Mouse (Mus musculus) cerebellum, postnatal 4 days (tissue): Measurements from ENCODE around the gene Gm10665.
"Not testable (repeated sequence)": the region's sequence is repeated elsewhere in the genome, so short reads cannot be mapped to it uniquely, and the experiment has no call there.

Experiments
- DNase-seq, 2 experiments: peaks; one replicate each; pipeline ENCODE4 v3.0.0; 2022; ENCODE audit warnings: low spot score in 2 of 2, mixed read lengths in 1 of 2

Gene Gm10665

DNA sequence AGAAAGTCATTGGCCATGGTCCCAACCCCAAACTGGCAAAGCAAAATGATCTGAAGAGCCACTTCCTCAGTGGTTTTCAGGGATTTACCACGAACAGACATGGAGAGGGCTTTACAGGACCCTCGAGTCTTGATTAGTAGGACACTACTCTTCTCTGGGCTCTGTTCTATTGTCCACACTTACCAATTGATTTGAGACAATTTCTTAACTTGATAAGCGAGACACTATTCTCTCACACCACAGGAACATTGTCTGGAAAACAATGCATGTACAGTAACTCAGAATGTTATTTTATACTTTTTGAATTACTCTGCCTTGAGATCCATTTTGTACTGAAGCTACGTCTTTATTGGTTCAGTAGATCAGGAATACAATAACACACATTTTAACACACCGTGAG is at the start of gene Gm10665:
TSS of gene Gm10665 (minus strand) at position 101 of the 400 bp plus-strand sequence.
- DNase-seq = not testable (repeated sequence)

DNA sequence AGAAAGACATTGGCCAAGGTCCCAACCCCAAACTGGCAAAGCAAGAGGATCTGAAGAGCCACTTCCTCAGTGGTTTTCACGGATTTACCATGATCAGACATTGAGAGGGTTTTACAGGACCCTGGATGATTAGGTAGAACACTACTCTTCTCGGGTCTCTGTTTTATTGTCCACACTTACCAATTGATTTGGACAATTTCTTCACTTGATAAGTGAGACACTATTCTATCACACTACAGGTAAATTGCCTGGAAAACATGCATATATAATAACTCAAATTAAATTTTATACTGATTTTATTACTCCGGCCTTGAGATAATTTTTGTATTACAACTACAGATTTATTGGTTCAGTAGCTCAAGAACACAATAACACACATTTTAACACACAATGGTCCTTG is 35.7 kb upstream of the Gm10665 start, which contains the start of gene Vmn1r151:
TSS of gene Vmn1r151 (minus strand) at position 101 of the 400 bp plus-strand sequence.
- not testable (repeated sequence) for DNase-seq

DNA sequence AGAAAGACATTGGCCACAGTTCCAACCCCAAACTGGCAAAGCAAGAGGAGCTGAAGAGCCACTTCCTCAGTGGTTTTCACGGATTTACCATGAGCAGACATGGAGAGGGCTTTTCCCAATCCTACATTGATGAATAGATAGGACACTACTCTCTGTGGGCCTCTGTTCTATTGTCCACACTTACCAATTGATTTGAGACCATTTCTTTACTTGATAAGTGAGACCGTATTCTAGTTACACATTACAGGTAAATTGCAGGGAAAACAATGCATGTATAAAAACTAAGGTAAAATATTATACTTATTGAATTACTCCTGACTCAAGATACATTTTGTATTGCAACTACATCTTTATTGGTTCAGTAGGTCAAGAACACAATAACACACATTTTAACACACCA is 25.7 kb downstream of the Gm10665 start, which contains the start of gene Vmn1r149:
TSS of gene Vmn1r149 (minus strand) at position 101 of the 400 bp plus-strand sequence.
- not testable (repeated sequence) for DNase-seq

DNA sequence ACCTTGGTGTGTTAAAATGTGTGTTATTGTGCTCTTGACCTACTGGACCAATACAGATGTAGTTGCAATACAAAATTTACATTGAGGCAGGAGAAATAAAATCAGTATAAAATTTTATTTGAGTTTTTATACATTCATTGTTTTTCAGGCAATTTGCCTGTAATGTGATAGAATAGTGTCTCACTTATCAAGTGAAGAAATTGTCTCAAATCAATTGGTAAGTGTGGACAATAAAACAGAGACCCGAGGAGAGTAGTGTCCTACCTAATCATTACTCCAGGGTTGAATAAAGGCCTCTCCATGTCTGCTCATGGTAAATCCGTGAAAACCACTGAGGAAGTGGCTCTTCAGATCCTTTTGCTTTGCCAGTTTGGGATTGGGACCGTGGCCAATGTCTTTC is 50.6 kb downstream of the Gm10665 start, which contains the start of gene Vmn1r148:
TSS of gene Vmn1r148 (plus strand) at position 301 of the 400 bp plus-strand sequence.
- not testable (repeated sequence) for DNase-seq
